In the genomic region with DNA sequence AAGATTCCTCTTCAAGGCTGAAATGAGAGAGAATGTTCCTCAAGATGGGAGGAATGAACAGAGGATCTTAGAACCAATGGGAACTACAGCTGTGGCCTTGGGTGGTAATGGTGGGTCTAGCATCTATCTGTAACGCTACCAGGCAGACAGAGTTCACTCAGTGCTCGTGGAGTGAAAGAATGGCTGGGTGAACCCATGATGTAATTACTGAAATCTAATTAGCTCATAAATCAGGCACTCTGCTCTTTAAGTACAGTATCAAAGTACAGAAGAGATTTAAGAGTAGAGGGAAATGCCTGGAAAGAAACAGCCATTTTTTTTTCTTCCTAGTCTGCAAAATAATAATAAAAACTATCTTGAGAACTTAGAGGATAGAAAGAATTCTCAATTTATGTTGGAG, we compare ENCODE assay signal across 27 mouse cellular contexts. TPM values are rescaled to one million over a fixed set of nuclear protein-coding genes. Genes with fewer than 3 reads are reported as not detected.
DNase-seq lines count a peak whose midpoint lies in the region; ATAC-seq and TF ChIP-seq lines count a peak whose summit lies in the region.
"Had no signal": no experiment of that assay in that cellular context is flagged by ENCODE, and none has a peak within 500 bp of the region (broad histone marks: within the 10 kb centered on the region; RNA-seq: fewer than 3 reads in every experiment).

No protein-coding gene starts in this region.

- no peak overlapping the region for H3K4me3 ChIP-seq in heart, embryonic 12.5 days
- no peak overlapping the region for H3K4me3 ChIP-seq in kidney, postnatal 0 days (replicated peaks; ENCODE audit: low read depth, low read length)
- no peak overlapping the region for H3K4me3 ChIP-seq in small intestine, adult 2 months (ENCODE audit: low read depth, low read length)
- H3K4me3 ChIP-seq in forebrain, embryonic 16.5 days (replicated peaks; ENCODE audit: low read length): no peak overlapping the region
- H3K4me3 ChIP-seq: embryonic facial prominence, embryonic 13.5 days; embryonic facial prominence, embryonic 15.5 days; erythroblast, embryonic 14.5 days; forebrain, embryonic 10.5 days; forebrain, embryonic 12.5 days had no signal

- peak; percentile 29 for DNase-seq in heart, adult 11 months
- DNase-seq in kidney, postnatal 0 days (ENCODE audit: low spot score): peak; percentile 54
- DNase-seq in kidney, postnatal 14 days: no peak
- DNase-seq: adrenal gland, adult 2 months; adrenal gland, postnatal 10 days; adrenal gland, postnatal 25 days; B cell, adult 2 months; cerebellum, adult 11 months; cerebellum, adult 18-20 months; cerebellum, adult 8-10 months; cerebellum, adult 9-11 months; cerebellum, postnatal 14 days; cerebellum, postnatal 36 days; embryo, embryonic 11 days; forebrain, postnatal 0 days had no signal

- H3K9me3 ChIP-seq in heart, embryonic 12.5 days (replicated peaks): no peaks in the 10 kb centered on the region
- H3K9me3 ChIP-seq in kidney, postnatal 0 days (replicated peaks; ENCODE audit: low read length): no peaks in the 10 kb centered on the region
- no peaks in the 10 kb centered on the region for H3K9me3 ChIP-seq in forebrain, embryonic 16.5 days (ENCODE audit: control insufficient read depth, low read length)
- H3K9me3 ChIP-seq: embryonic facial prominence, embryonic 13.5 days; embryonic facial prominence, embryonic 15.5 days; forebrain, embryonic 10.5 days; forebrain, embryonic 12.5 days; G1E had no signal

- WGBS in heart, embryonic 12.5 days: 88% methylated on average over 2 of the region's 2 CpGs
- WGBS in kidney, postnatal 0 days: 33% methylated on average over 2 of the region's 2 CpGs
- 29% methylated on average over 2 of the region's 2 CpGs for WGBS in small intestine, adult 2 months
- WGBS in forebrain, embryonic 16.5 days: 63% methylated on average over 2 of the region's 2 CpGs

- no peak for TF ChIP-seq CTCF in kidney, postnatal 0 days (IDR thresholded peaks at IDR 0.05; ENCODE audit: low read depth)
- TF ChIP-seq CTCF in small intestine, adult 2 months (IDR thresholded peaks at IDR 0.05; ENCODE audit: extremely low read depth, insufficient read length, insufficient replicate concordance, low read depth, low read length): no peak

- 0 out of 2 replicates have a peak, but pooled peaks cover 3% of the 10 kb centered on the region for H3K36me3 ChIP-seq in heart, embryonic 12.5 days
- 0 out of 2 replicates have a peak, but pooled peaks cover 3% of the 10 kb centered on the region for H3K36me3 ChIP-seq in kidney, postnatal 0 days (ENCODE audit: insufficient read depth, low read length)
- no peaks in the 10 kb centered on the region for H3K36me3 ChIP-seq in small intestine, adult 2 months (ENCODE audit: control insufficient read depth, insufficient read depth, low read length)
- no peaks in the 10 kb centered on the region for H3K36me3 ChIP-seq in forebrain, embryonic 16.5 days (ENCODE audit: control insufficient read depth, insufficient read depth)
- H3K36me3 ChIP-seq: embryonic facial prominence, embryonic 15.5 days had no signal

- H3K4me1 ChIP-seq in heart, embryonic 12.5 days (replicated peaks): peaks cover 9% of the 10 kb centered on the region; the same call in 1 of the 2 replicates
- H3K4me1 ChIP-seq in kidney, postnatal 0 days (replicated peaks; ENCODE audit: insufficient read depth, low read length): 0 out of 2 replicates have a peak, but pooled peaks cover 7% of the 10 kb centered on the region
- peaks cover 3% of the 10 kb centered on the region; the same call in 1 of the 2 replicates for H3K4me1 ChIP-seq in small intestine, adult 2 months (ENCODE audit: control insufficient read depth, insufficient read depth, insufficient read length, low read length)
- H3K4me1 ChIP-seq in forebrain, embryonic 16.5 days (replicated peaks; ENCODE audit: control insufficient read depth, insufficient read depth, low read length): peaks cover 2% of the 10 kb centered on the region; the same call in 1 of the 2 replicates

- no peak for TF ChIP-seq POLR2A in small intestine, adult 2 months (IDR thresholded peaks at IDR 0.05; ENCODE audit: low read depth, low read length)

- no peak for ATAC-seq in heart, embryonic 12.5 days (ENCODE audit: insufficient number of reproducible peaks, low FRiP score)
- ATAC-seq in kidney, postnatal 0 days (replicated peaks; ENCODE audit: low FRiP score, low read depth): no peak
- ATAC-seq in forebrain, embryonic 16.5 days: no peak
- ATAC-seq: CD4-positive, CD25-positive, alpha-beta regulatory T cell, adult 4 months; forebrain, embryonic 14.5 days; forebrain, postnatal 0 days had no signal

- H3K4me2 ChIP-seq in heart, embryonic 12.5 days: no peak overlapping the region
- no peak overlapping the region for H3K4me2 ChIP-seq in kidney, postnatal 0 days (ENCODE audit: low read length)
- no peak overlapping the region for H3K4me2 ChIP-seq in forebrain, embryonic 16.5 days (ENCODE audit: low read length)
- H3K4me2 ChIP-seq: embryonic facial prominence, embryonic 13.5 days; embryonic facial prominence, embryonic 15.5 days; forebrain, embryonic 12.5 days had no signal

- no peak overlapping the region for H3K9ac ChIP-seq in heart, embryonic 12.5 days
- no peak overlapping the region for H3K9ac ChIP-seq in kidney, postnatal 0 days (ENCODE audit: low read depth, low read length)
- no peak overlapping the region for H3K9ac ChIP-seq in forebrain, embryonic 16.5 days (replicated peaks; ENCODE audit: low read depth, low read length)
- H3K9ac ChIP-seq: embryonic facial prominence, embryonic 13.5 days; embryonic facial prominence, embryonic 15.5 days; forebrain, embryonic 12.5 days; forebrain, postnatal 0 days had no signal

- no peak overlapping the region for H3K27ac ChIP-seq in heart, embryonic 12.5 days (ENCODE audit: poor library complexity, severe bottlenecking)
- no peak overlapping the region for H3K27ac ChIP-seq in kidney, postnatal 0 days
- peak overlapping the region; percentile 70; the same call in 1 of the 2 replicates for H3K27ac ChIP-seq in small intestine, adult 2 months (ENCODE audit: insufficient read depth, low read depth, low read length)
- H3K27ac ChIP-seq in forebrain, embryonic 16.5 days (ENCODE audit: low read length): no peak overlapping the region
- H3K27ac ChIP-seq: embryonic facial prominence, embryonic 13.5 days; embryonic facial prominence, embryonic 15.5 days; forebrain, embryonic 10.5 days; forebrain, embryonic 12.5 days had no signal

- no peaks in the 10 kb centered on the region for H3K27me3 ChIP-seq in heart, embryonic 12.5 days (replicated peaks)
- H3K27me3 ChIP-seq in kidney, postnatal 0 days (ENCODE audit: insufficient read depth, low read length): no peaks in the 10 kb centered on the region
- H3K27me3 ChIP-seq in small intestine, adult 2 months (ENCODE audit: control insufficient read depth, insufficient read depth, low read length): no peaks in the 10 kb centered on the region
- no peaks in the 10 kb centered on the region for H3K27me3 ChIP-seq in forebrain, embryonic 16.5 days (replicated peaks; ENCODE audit: control insufficient read depth, insufficient read depth, low read length)
- H3K27me3 ChIP-seq: CH12.LX; embryonic facial prominence, embryonic 13.5 days; embryonic facial prominence, embryonic 15.5 days; forebrain, embryonic 12.5 days had no signal

RNA-seq across cellular contexts. Expression of gene Cdc14a, which starts 57.7 kb away (rescaled TPM):
- 6.3 and 7.8 TPM in 2 replicates for polyA plus RNA-seq in heart, embryonic 12.5 days (2016; fragmentation: Nextera tagmentation; extraction: Ambion mirVana)
- polyA plus RNA-seq in kidney, postnatal 0 days (2015; fragmentation: Nextera tagmentation; extraction: Ambion mirVana): 12.8 and 12.9 TPM in 2 replicates
- 6.6 and 8.6 TPM in 2 replicates for polyA plus RNA-seq in small intestine, adult 2 months (2012; rRNA removed)
- 6.9 and 7.7 TPM in 2 replicates for polyA plus RNA-seq in forebrain, embryonic 16.5 days (2015; fragmentation: Nextera tagmentation; extraction: Ambion mirVana)
